Mouse (Mus musculus) gastrocnemius, postnatal 36 days (tissue): ENCODE measurements around the gene Gpr61. TPM values are rescaled to one million over a fixed set of nuclear protein-coding genes. Genes with fewer than 3 reads are reported as not detected.
A peak's percentile ranks its signal among the peaks of the same experiment; 100 is the strongest.

ENCODE experiments used
- DNase-seq, 2 experiments: peaks; one replicate each; pipeline ENCODE4 v3.0.0; 2022
- intact Hi-C: fragments of 180-260 bp; cut with DNase I; formaldehyde crosslinking; loops from one replicate; pipeline ENCODE4 v1.15.1; 2025
- long read RNA-seq, 2 experiments: library from polyadenylated mRNA; stranded (forward); transcript quantifications; one replicate each; pipeline ENCODE4 v2.0.0; 2021
- total RNA-seq, 2 experiments: library from RNA; stranded (reverse); gene quantifications; 2 replicates each; pipeline ENCODE4 v1.2.3; 2021

Gpr61 gene
- total RNA-seq: not detected
- long read RNA-seq, experiment 1: 0 reads
- long read RNA-seq, experiment 2: 0 reads

GRCm38 (mm10) chr3:108154656-108155055 lies at the start of gene Gpr61:
TSS of gene Gpr61 (minus strand) at chr3:108154882.
- no peak for DNase-seq
- intact Hi-C loops: loop anchor here (5.0 kb wide), 1 partner anchor 202 kb away; no protein-coding TSS in a partner anchor

GRCm38 (mm10) chr3:108204470-108204869 lies 49.8 kb upstream of the Gpr61 start:
- intact Hi-C loops: loop anchor here (1.0 kb wide), 1 partner anchor 40 kb away; no protein-coding TSS in a partner anchor
- DNase-seq: no peak

- intact Hi-C loops: loop anchor here (1.0 kb wide), 1 partner anchor 39 kb away; no protein-coding TSS in a partner anchor
- peak; percentile 76 to 79 for DNase-seq
Observed at GRCm38 (mm10) chr3:108203621-108204325, 49.1 kb upstream of the Gpr61 start.

GRCm38 (mm10) chr3:108203212-108203611 lies 48.5 kb upstream of the Gpr61 start:
- no peak for DNase-seq
- intact Hi-C loops: no loop called here

GRCm38 (mm10) chr3:108202506-108202905 lies 47.8 kb upstream of the Gpr61 start:
- DNase-seq: no peak
- intact Hi-C loops: no loop called here

GRCm38 (mm10) chr3:108200329-108201323 lies 45.9 kb upstream of the Gpr61 start, which contains the start of gene Cyb561d1:
TSS of gene Cyb561d1 (minus strand) at chr3:108201212.
- intact Hi-C loops: no loop called here

GRCm38 (mm10) chr3:108199231-108199630 lies 44.5 kb upstream of the Gpr61 start:
- DNase-seq: no peak
- intact Hi-C loops: no loop called here

More at GRCm38 (mm10) chr3:108200329-108201323, 45.9 kb upstream of the Gpr61 start, which contains the start of gene Cyb561d1:
- peak; percentile 94 to 95 for DNase-seq

GRCm38 (mm10) chr3:108197066-108197497 lies 42.4 kb upstream of the Gpr61 start:
- intact Hi-C loops: no loop called here
- peak in 1 of 2 experiments; percentile 35 for DNase-seq

GRCm38 (mm10) chr3:108195941-108196590 lies 41.4 kb upstream of the Gpr61 start:
- DNase-seq: no peak
- intact Hi-C loops: no loop called here

GRCm38 (mm10) chr3:108195287-108195686 lies 40.6 kb upstream of the Gpr61 start:
- intact Hi-C loops: no loop called here
- DNase-seq: no peak

- intact Hi-C loops: loop anchor here (1.0 kb wide), 1 partner anchor 40 kb away; no protein-coding TSS in a partner anchor
- DNase-seq: no peak
Observed at GRCm38 (mm10) chr3:108193686-108194085, 39.0 kb upstream of the Gpr61 start.

GRCm38 (mm10) chr3:108189897-108190296 lies 35.2 kb upstream of the Gpr61 start:
- DNase-seq: no peak
- intact Hi-C loops: no loop called here

- no peak for DNase-seq
- intact Hi-C loops: no loop called here
Observed at GRCm38 (mm10) chr3:108188716-108189490, 34.2 kb upstream of the Gpr61 start.

- DNase-seq: no peak
- intact Hi-C loops: no loop called here
Observed at GRCm38 (mm10) chr3:108187111-108187795, 32.6 kb upstream of the Gpr61 start.

- intact Hi-C loops: no loop called here
- peak; percentile 29 to 61 for DNase-seq
Observed at GRCm38 (mm10) chr3:108186098-108187047, 31.7 kb upstream of the Gpr61 start, which contains the start of gene Amigo1. TSS of gene Amigo1 (plus strand) at chr3:108186335.

GRCm38 (mm10) chr3:108185460-108186097 lies 30.9 kb upstream of the Gpr61 start:
- intact Hi-C loops: no loop called here
- DNase-seq: no peak

GRCm38 (mm10) chr3:108184742-108185141 lies 30.1 kb upstream of the Gpr61 start:
- intact Hi-C loops: no loop called here
- no peak for DNase-seq
